Mouse (Mus musculus) kidney, postnatal 10 days (tissue): ENCODE measurements around the gene Eef1e1.
"Not testable (repeated sequence)": the region's sequence is repeated elsewhere in the genome, so short reads cannot be mapped to it uniquely, and the experiment has no call there.

Experiments
- DNase-seq: peaks from one replicate; pipeline ENCODE4 v3.0.0; 2021; ENCODE audit warnings: mixed read lengths

Gene Eef1e1

DNA sequence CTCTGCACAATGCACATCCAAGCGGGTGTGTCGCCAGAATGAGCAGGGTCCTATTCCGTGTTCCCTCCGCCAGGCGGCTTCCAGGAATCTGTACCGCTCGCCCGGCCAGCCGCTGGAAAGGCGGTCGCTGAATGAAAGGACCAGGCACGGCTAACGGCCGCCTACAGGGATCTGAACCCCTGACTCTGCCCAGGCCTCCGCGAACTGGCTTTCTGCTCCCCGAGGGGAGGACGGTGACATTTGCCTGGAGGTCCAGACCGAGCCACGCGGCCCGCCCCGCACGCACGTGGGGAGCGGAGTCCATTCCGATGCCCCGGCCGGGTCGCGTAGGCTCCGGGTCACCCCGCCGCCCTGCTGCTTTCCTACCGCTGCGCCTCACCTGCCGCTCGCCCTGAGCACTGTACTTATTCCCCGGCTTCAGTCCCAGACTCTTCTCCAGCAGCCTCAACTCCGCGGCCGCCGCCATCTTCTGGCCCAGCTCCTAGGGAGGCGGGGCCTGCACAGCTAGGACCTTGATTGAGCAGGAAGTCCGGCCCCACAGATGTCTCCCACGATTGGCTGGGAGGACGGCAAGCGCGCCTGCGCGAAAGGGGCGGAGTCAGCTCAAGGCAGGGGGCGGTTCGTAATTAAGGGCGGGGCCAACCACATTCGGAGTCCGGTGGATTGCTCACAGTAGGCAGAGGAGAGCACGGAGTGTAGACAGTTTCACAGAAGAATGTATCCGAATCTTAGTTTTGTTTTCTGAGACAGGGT, at the start of gene Eef1e1:
TSS of gene Eef1e1 (minus strand) at position 531 of the 753 bp plus-strand sequence.
- DNase-seq = peak; percentile 95

DNA sequence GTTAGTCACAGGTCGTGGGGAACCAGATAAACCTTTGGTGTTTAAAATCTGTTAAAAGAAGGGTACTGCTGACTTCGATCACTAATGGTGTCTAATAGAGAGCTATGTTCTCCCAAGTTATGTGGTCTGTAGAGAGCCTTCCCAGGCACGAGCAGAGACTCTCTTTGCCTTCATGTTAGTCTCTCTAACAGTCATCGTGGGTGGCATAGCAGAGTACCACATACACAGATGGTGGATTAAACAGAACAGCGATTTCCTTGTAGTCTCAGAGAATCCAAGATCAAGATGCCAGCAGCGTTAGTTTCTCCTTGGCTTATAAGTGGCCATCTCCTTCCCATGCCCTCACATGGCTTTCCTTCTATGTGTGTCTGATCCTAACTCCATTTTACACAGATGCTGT, 32.0 kb upstream of the Eef1e1 start:
- no peak for DNase-seq

DNA sequence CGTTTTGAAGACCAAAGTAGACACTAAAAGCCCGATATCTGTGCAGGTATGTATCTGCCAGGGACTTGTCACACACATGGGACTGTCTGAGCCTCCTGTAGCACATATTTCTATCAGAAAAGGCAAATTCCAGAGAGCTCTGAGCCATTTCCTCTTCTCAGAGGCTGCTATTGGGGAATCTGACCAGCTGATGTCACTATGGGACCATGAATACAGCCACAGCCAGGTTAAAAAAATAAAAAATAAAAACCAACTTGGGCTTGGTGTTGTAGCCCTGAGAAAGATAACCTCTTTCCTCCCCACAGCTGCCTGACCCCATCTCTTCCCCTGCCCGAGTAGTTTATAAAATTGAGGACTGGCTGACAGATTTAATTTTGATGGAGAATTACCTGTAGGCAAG, 31.2 kb upstream of the Eef1e1 start:
- DNase-seq = peak; percentile 54

DNA sequence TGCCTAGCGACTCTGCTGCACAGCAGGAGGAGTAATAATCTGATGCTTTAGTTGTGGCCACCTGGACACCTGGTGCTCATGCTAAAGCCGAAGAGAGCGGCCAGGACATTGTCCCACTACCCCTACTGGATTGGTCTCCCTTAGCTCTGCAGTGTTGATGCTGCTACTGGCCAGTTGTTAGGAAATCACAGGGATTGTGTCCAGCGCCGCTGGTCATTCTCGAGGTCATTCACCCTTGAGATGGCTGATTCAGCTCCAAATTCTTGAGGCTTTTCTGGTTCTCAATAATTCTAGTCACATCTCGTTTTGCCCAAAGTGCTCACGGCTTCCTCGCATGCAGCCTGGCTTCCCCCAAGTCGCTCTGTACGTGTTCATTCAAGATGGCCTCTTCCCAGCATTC, 29.9 kb upstream of the Eef1e1 start:
- DNase-seq = no peak

DNA sequence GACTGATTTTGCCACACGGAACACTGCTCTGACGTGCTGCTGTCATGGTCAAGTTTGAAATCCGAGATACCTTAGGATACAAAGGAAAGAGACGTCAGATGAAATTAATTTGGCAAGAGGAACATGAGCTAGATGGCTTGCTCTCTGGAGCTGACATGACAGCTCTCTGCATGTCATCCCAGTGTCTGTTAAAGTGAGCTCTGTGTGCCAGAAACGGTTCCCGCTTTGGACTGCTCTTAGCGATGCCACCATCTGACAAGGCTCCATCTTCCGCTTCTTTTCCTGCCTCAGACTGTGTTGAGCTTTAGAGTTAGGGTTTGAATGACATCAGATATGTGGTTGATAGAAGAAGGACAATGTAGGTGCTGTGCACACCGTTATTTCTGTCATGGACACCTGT, 13.5 kb upstream of the Eef1e1 start:
- DNase-seq = no peak

DNA sequence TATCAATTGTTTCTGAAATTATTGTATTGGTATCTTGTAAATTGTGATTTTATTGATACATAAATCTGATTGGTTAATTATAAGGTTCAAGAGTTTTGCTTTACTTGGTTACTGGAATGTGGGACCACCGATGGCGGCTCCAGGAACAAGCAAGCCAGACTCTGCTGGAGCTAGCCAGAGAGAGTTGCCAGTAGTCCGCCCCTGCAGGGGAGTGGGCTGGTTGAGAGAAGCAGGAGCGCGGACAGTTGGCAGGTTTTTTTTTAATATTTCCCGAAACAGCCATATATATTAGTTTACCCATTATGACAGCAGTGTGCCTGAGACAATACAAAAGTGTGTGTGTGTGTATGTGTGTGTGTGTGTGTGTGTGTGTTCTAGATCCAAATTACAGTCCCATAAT, 12.6 kb upstream of the Eef1e1 start:
- not testable (repeated sequence) for DNase-seq

DNA sequence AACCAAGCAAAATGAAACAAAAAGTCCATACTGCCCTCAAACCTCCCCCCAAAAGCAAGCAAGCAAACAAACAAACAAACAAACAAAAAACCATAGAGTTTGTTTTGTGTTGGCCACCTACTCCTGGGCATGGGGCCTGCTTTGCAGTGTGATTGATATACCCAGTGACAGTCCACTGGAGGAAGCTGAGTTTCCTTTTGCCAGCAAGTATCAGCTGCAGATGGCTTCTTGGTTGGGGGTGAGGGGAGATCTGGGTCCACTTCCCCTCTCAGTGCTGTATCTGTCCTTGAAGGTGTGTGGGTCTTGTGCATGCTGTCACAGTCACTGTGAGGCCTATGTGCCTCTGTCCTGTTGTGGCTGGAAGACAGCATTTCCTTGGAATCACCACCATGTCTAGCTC, 11.2 kb upstream of the Eef1e1 start:
- no peak for DNase-seq

DNA sequence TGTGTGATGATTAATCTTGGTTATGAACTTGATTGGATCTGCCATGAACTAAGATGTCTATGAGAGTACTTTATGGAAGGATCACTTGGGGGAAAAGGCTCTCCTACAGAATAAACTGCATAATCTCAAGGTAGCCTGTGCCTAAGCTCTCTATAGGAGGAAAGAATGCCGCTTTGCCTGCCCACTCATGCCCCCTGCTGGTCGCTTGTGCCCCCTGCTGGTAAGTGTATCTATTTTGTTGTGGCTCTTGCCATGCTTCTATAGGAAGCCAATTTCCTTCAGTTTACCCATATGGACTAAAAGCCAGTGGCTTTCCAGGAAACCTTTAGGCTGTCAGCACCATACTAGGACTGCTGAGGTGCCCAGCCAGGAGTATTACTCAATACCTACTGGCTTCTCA, 9.7 kb upstream of the Eef1e1 start:
- peak; percentile 37 for DNase-seq

DNA sequence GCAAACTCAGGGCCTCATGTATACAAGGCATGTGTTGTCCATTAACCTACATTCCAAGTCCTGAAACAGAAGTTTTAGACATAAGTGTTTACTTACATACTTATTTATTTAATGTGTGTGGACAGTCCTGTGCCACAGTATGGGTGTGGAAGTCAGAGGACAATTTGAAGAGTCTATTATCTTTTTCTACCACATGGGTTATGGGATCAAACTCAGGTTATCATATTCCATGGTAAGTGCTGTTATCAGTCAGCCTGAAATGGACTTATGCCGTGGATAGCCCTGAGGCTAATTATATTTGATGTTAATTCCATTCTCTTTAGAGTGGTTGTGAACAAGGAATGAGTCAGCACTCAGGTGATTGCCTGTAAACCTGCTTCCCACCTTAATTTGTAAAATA, 5.9 kb upstream of the Eef1e1 start:
- DNase-seq = no peak

DNA sequence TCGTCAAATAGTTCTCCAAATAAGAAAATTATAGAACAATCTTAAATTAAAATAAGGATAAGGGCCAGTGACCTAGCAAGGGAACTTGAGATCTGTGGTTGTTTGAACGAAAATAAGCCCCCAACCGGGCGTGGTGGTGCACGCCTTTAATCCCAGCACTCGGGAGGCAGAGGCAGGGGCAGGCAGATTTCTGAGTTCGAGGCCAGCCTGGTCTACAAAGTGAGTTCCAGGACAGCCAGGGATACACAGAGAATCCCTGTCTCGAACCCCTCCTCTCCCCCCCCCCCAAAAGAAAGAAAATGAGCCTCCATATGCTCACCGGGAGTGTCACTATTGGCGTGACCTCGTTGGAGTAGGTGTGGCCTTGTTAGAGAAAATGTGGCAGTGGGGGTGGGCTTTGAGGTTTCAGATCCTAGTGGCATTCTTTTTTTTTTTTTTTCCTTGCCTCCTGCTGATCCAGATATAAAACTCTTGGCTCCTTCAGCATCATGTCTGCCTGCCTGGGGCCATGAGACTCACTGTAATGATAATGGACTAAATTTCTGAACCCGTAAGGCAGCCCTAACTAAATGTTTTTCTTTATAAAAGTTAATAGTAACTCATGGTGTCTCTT, 772 bp upstream of the Eef1e1 start:
- no peak for DNase-seq

DNA sequence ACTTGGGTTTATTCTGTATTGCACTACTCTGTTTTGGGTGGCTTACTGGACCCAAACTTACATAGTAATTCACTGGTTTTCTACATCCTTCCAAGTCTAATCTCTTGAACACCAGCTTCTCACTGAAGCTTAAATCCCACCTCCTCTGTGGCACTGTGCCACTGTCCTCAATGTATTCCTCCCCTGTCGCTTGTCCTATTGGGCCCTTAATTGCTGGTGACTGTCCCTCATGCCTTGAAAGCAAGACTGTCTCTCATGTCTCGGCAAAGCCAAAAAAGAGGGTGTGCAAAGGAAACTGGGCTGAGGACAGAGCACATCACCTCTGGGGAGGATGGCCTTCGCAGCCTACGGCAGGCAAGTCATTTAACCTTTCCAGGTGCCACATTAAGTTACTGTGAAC, 993 bp downstream of the Eef1e1 start:
- DNase-seq = no peak

DNA sequence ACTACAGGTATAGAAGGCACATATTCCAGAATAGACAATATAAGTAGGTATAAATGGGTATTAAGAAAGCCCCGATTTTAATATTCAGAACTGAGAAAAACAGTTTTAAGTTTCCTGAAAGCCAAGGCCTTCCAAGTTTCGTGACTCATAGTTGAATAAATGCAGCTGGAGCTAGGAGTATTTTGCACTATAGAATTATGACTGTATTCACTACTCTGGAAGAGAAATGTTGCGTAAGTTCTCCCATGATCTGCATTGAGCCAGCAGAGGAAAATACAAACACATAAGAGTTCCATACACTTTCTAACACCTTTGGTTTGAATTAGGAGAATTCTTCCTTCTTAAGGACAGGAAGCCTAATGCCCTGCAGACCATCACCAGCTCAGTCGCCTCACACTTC, 8.6 kb downstream of the Eef1e1 start:
- DNase-seq = no peak

DNA sequence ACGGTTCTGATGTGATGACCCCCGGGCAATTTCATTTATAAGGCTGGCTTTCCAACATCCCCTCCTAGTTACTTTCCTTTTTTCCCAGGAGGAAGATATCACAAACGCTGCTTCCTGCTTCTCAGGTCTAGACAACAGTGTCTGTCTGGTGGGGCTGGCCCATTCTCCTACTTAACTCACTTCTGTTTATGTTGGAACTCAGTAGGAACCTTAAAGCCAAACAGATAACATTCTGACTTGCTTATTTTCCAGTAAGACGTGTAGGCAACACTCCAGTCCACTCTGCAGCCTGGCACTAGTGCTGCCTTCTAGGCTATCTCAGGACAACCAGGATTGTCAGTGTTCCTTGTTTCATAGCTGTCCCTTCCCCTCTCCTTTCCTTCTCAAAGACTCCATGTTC, 9.8 kb downstream of the Eef1e1 start:
- no peak for DNase-seq

DNA sequence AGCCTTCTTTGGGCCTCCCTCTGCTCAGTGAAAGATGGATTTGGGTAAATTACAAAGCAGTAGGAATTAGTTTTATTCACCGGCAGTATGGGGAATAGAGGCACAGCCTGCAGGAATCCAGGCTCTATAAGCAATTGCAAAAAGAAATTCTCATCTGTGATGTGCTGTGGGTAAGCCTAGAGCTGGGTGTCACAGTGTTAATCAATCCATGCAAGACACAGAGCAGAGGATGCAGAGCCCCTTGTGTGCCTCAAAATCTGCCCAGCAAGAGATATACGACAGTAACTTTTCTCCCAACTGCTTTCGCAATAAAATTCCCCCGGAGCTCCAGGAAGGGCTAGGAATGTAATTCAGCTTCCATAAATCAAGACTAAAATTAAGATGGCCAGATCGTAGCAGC, 17.4 kb downstream of the Eef1e1 start:
- DNase-seq = no peak

DNA sequence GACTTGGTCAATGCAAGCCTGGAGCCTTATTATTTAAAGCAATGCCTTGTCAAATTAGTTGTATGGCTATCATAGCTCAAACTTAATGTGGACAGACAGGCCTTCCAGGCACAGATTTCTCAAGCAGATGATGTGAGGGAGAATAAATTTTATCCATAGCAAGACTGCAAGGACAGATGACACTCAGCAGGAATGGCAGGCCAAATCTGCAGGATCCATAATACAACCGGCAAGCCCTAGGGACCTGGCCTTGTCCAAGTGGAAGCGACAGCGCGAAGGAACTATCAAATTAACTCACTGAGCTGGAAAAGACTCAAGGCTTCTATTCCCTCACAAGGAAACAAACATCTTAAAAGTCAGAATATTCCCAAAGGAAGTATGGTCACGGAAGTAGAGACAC, 17.9 kb downstream of the Eef1e1 start:
- DNase-seq = no peak

DNA sequence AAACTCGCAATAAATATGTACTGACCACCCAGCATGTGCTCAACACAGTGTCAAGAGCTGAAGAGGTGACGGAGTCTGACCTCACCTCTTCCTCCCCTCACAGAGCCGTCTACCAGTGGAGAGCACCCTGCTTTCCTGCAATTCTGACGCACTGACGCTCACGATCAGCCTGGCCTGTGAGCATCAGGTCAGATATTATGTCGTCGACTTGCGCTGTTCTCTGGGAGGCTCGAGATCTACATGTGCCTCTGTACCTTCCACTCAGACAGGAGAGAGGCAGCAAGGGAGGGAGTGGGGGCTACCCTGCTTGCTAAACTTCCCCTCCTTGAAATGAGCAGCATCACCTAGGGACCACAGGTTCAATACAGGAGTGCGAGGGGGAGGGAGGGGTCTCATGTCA, 20.2 kb downstream of the Eef1e1 start:
- DNase-seq = no peak

DNA sequence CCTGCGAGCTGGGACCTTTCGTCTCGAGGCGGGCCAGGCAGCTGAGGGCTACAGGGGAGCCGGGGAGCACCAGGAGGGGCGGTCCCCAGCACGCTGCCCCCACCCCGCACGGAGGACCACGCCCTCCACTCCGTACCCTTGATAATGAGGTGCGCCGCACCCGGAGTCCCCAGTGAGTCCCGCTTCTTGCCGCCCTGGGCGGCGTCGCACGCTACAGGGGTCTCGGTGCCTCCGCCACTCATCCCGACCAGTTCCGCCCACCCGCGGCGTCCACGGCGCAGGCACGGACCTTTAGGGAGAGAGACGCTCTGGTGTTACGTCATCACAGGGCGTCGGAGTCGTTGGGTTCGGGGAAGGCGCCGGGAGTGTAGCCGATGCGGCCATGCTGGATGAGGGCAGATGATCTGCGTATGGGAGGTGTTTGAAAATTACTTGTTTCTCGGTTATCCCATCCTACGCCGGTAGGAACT, 24.0 kb downstream of the Eef1e1 start, which contains the start of gene Bloc1s5:
TSS of gene Bloc1s5 (minus strand) at position 310 of the 470 bp plus-strand sequence.
- peak; percentile 98 for DNase-seq

DNA sequence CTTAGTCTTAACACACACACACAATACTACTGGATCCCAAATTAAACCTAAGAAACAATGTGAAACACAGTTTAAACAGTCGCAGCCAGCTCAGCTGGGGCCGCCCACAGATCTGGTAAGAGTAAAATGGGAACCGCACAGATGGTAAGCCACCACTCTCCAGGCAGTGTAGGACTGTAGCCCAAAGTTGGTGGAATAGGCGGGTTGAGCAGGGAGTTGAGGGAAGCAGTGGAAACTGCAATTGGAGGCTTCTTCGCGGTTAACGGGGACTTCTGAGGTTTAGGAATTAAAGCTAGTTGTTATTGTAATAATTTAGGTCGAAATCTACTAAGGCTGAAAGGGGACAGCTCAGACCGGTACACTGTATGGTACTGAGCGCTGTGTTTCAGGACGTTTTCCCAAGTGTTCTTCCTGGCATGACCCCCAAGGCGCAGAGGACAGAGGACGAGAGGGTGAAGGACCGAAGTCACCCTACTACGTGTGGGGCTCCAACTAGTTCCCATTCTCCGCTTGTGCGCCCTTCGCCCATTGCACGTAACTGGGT, 24.5 kb downstream of the Eef1e1 start:
- peak; percentile 16 for DNase-seq

DNA sequence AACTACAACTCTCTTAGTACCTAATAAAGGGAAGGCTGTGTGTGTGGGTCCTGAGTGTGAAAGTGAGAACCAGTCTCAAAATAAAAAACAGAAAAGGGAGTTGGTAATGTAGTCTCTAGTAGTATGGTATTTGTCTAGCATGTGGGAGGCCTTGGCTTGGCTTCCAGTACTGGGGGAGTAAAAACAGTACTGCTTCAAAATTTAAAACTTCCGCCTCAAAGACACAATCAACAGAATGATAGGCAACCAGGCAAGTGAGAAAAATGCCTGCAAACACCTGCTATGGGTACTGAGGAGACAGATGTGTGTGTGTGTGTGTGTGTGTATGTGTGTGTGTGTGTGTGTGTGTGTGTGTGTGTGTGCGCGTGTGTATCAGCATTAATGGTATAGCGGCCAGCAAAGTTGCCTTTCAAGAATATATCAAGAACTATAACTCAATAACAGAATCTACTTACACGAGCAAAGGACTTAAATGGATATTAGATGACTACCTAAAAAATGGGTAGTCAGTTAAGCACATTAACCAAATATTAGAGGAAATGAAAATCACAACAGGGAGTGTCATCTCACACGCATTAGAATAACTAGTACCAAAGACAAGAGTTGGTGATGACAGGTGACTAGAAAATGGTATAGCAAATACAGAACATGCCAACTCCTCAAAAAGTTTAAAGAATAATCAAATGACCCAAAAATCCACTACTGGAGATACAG, 25.4 kb downstream of the Eef1e1 start:
- no peak for DNase-seq

DNA sequence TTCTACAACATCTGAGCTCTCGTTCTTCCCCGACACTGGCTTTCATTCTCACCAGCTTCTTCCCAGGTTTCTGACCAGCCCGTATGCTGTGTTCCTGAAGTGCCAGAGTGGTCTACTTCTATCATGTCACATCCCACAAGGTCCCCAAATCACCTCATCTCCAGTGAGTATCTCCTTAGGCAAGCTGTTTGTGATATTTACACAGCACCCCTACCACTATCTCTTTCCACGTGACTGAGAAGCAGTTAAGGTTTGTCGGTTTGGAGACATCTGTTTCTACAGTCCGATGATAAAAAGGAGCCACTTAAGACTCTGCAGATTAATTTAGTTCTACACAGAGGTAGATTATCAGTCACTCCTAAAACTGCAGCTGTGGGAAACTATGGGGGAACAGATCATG, 26.3 kb downstream of the Eef1e1 start:
- DNase-seq = no peak

DNA sequence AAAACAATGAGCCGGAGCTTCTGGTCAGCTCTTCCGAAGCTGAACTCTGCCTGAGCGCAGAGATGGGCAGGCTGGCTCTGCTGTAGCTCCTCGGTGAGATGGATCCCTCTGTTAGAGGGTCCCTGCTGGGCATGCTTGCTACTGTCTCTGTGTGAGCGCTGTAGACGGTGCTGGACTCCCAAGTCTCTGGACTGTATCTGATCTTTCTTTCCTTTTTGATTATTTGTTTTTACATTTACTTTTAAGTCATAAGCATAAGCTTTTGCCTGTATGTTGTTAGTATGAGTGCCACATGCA, 32.7 kb downstream of the Eef1e1 start:
- no peak for DNase-seq

DNA sequence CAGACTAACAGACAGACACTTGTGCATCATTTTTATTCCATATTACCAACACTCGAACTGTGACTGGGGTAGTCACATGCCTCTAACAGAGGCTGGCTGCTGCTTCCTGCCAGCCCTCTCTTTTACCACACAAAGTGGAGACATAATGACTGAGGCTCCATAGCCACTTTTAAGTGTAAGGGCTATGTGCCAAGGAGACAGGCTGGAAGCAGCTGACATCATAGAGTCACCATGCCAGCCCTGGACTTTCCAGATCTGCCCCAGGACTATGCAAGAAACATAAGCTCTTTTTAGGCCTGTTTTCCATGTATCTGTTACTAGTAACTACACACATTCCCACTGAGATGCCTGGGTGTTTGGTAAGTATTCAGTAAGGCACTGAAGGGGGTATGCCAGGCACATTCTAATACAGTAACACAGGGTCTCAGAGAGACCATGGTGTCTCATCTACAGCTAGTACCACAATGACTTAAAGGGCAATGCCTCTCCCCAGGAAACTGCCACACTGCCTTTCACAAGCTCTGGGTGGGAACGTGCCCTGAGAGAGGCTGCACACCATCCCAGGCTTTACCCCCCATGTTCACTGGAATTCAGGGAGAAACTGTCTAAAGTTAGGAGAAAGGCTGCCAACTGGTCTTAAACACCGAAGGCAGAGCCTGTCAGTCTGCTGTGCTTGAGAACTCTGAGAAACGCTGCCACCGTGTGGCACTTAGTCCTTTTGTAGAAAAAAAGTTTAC, 33.2 kb downstream of the Eef1e1 start:
- DNase-seq = peak; percentile 59

DNA sequence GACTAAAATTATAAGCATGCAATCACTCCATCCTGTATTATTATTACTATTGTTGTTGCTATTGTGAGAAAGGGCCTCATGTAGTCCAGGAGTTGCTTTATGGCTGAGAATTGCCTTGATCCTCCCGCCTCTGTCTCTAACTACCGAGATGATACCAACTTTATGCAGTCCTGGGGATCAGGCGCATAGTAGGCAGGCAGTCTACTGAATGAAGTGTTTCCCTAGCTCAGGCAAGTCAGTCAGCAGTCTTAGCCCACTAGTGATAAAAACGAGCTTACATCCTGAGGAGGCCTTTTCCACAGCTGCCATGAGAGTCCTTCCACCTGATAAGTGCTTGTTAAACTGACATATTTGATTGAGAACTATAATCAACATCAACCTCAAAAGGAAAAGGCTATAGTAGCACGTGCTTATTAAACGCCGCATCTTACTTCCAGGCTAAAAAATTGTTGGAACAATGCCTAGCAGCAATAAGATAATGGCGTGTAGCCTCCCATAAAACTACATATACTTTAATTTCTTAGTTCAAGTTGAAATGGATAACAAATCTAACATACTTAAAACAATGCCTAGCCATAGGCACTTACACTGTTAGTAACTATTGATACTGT, 34.5 kb downstream of the Eef1e1 start:
- DNase-seq = no peak
